ENCODE assay signal across 9 mouse cellular contexts in genomic region chr9:58268384-58269313, GRCm38 (mm10). TPM values are rescaled to one million over a fixed set of nuclear protein-coding genes. Genes with fewer than 3 reads are reported as not detected.
DNase-seq lines count a peak whose midpoint lies in the region; ATAC-seq lines count a peak whose summit lies in the region.
"Had no signal": no experiment of that assay in that cellular context is flagged by ENCODE, and none has a peak within 500 bp of the region (broad histone marks: within the 10 kb centered on the region; RNA-seq: fewer than 3 reads in every experiment).

No protein-coding gene starts in this region.

- no peak overlapping the region for H3K27ac ChIP-seq in hindbrain, embryonic 10.5 days
- H3K27ac ChIP-seq in hindbrain, embryonic 16.5 days (ENCODE audit: low read depth, low read length) = no peak overlapping the region
- H3K27ac ChIP-seq: liver, embryonic 15.5 days had no signal

- intact Hi-C loops in left cerebral cortex, postnatal 14 days (cut with DNase I) = no loop called here

- no peak overlapping the region for H3K9ac ChIP-seq in hindbrain, embryonic 16.5 days (ENCODE audit: low read depth, low read length)
- H3K9ac ChIP-seq: liver, embryonic 15.5 days had no signal

- H3K36me3 ChIP-seq in hindbrain, embryonic 10.5 days = no peaks in the 10 kb centered on the region
- H3K36me3 ChIP-seq in hindbrain, embryonic 16.5 days (ENCODE audit: control insufficient read depth, insufficient read depth, low read length) = no peaks in the 10 kb centered on the region
- H3K36me3 ChIP-seq: liver, embryonic 15.5 days had no signal

- WGBS in hindbrain, embryonic 10.5 days = 62% methylated on average over 12 of the region's 12 CpGs
- WGBS in hindbrain, embryonic 16.5 days = 60% methylated on average over 12 of the region's 12 CpGs

- H3K4me2 ChIP-seq in hindbrain, embryonic 16.5 days (ENCODE audit: low read length) = no peak overlapping the region
- H3K4me2 ChIP-seq: liver, embryonic 15.5 days had no signal

- DNase-seq in hindbrain, embryonic 10.5 days (ENCODE audit: low spot score) = peak; percentile 54
- DNase-seq in A20 (ENCODE audit: low read depth, low spot score) = peak; percentile 82
- DNase-seq in NIH3T3 (ENCODE audit: low read depth) = peak; percentile 85
- peak; percentile 66 for DNase-seq in embryo, embryonic 9.5 days (ENCODE audit: extremely low spot score)
- peak; percentile 69 to 73 for DNase-seq in left cerebral cortex, postnatal 14 days (ENCODE audit: low spot score in 2 of 2)
- DNase-seq in Muller cell, postnatal 12 days (ENCODE audit: inconsistent ontology term) = no peak

- H3K27me3 ChIP-seq in hindbrain, embryonic 10.5 days (ENCODE audit: insufficient read depth, poor library complexity, severe bottlenecking) = no peaks in the 10 kb centered on the region
- no peaks in the 10 kb centered on the region for H3K27me3 ChIP-seq in hindbrain, embryonic 16.5 days (replicated peaks; ENCODE audit: control insufficient read depth, insufficient read depth, low read length)
- H3K27me3 ChIP-seq: liver, embryonic 15.5 days had no signal

- H3K4me1 ChIP-seq in hindbrain, embryonic 10.5 days (replicated peaks) = peaks cover 9% of the 10 kb centered on the region
- no peaks in the 10 kb centered on the region for H3K4me1 ChIP-seq in hindbrain, embryonic 16.5 days (ENCODE audit: control insufficient read depth, insufficient read depth, low read depth, low read length)

- no peak for ATAC-seq in hindbrain, embryonic 16.5 days
- peak; percentile 51 for ATAC-seq in neutrophil, adult 5-6 weeks (ENCODE audit: extremely low read depth, insufficient number of reproducible peaks, low FRiP score, poor library complexity, severe bottlenecking)

- no peaks in the 10 kb centered on the region for H3K9me3 ChIP-seq in hindbrain, embryonic 10.5 days
- no peaks in the 10 kb centered on the region for H3K9me3 ChIP-seq in hindbrain, embryonic 16.5 days (ENCODE audit: control insufficient read depth, low read length)
- H3K9me3 ChIP-seq: liver, embryonic 15.5 days had no signal

- H3K4me3 ChIP-seq in hindbrain, embryonic 10.5 days = no peak overlapping the region
- no peak overlapping the region for H3K4me3 ChIP-seq in hindbrain, embryonic 16.5 days (ENCODE audit: low read length)
- H3K4me3 ChIP-seq: liver, embryonic 15.5 days had no signal

RNA-seq across cellular contexts. Expression of gene Stoml1, which starts 15.7 kb away (rescaled TPM):
- polyA plus RNA-seq in hindbrain, embryonic 10.5 days (2016; fragmentation: Nextera tagmentation; extraction: Ambion mirVana) = 27.7 and 39.8 TPM in 2 replicates
- 141 and 142 TPM in 2 replicates for polyA plus RNA-seq in hindbrain, embryonic 16.5 days (2015; fragmentation: Nextera tagmentation; extraction: Ambion mirVana)
- 10 to 100 TPM; 71.8 to 76.7 TPM for total RNA-seq in left cerebral cortex, postnatal 14 days (2021)
- total RNA-seq in neutrophil, adult 5-6 weeks (2017) = 32.3 and 37.6 TPM in 2 replicates

RNA-seq across cellular contexts. Expression of gene Pml, which starts 19.1 kb away (rescaled TPM):
- polyA plus RNA-seq in hindbrain, embryonic 10.5 days (2016; fragmentation: Nextera tagmentation; extraction: Ambion mirVana) = 9.5 and 13.5 TPM in 2 replicates
- 3.9 and 6.0 TPM in 2 replicates for polyA plus RNA-seq in hindbrain, embryonic 16.5 days (2015; fragmentation: Nextera tagmentation; extraction: Ambion mirVana)
- 10 to 100 TPM; 12.2 to 13.6 TPM for total RNA-seq in left cerebral cortex, postnatal 14 days (2021)
- 91.2 and 103 TPM in 2 replicates for total RNA-seq in neutrophil, adult 5-6 weeks (2017)

RNA-seq across cellular contexts. Expression of gene Loxl1, which starts 44.3 kb away (rescaled TPM):
- polyA plus RNA-seq in hindbrain, embryonic 10.5 days (2016; fragmentation: Nextera tagmentation; extraction: Ambion mirVana) = 9.9 and 14.5 TPM in 2 replicates
- polyA plus RNA-seq in hindbrain, embryonic 16.5 days (2015; fragmentation: Nextera tagmentation; extraction: Ambion mirVana) = 7.4 and 10.2 TPM in 2 replicates
- 1 to 10 TPM; 3.4 to 3.8 TPM for total RNA-seq in left cerebral cortex, postnatal 14 days (2021)
- total RNA-seq in neutrophil, adult 5-6 weeks (2017) = not detected in 2 replicates
